Mouse (Mus musculus) limb, embryonic 11.5 days (tissue): ENCODE measurements around the gene Tbc1d24. TPM values are rescaled to one million over a fixed set of nuclear protein-coding genes. Genes with fewer than 3 reads are reported as not detected.
A peak's percentile ranks its signal among the peaks of the same experiment; 100 is the strongest.

Source experiments
- ATAC-seq: fragments of 200-750 bp; cut with Nextera tagmentation; 2 replicates; pipeline ENCODE4 v1.8.0; 2017; ENCODE audit warnings: low read depth; ENCODE audit not compliant: insufficient number of reproducible peaks, low FRiP score, low TSS enrichment
- DNase-seq: peaks from one replicate; pipeline ENCODE4 v3.0.0-alpha.2; 2015; ENCODE audit warnings: low spot score
- H3K27ac ChIP-seq: fragments of 300-500 bp; sonication (generic); replicated peaks from 2 replicates; pipeline ENCODE4 v1.5.1; 2014; ENCODE audit warnings: low read depth, mild to moderate bottlenecking, low read length
- H3K27me3 ChIP-seq: fragments of 300-500 bp; sonication (generic); 2 replicates; pipeline ENCODE4 v1.6.1; 2014; ENCODE audit warnings: mild to moderate bottlenecking, low read length, mixed read lengths; ENCODE audit not compliant: control insufficient read depth, insufficient read depth
- H3K36me3 ChIP-seq: fragments of 300-500 bp; sonication (generic); 2 replicates; pipeline ENCODE4 v1.6.1; 2014; ENCODE audit warnings: mild to moderate bottlenecking, low read length, moderate library complexity, mixed read lengths; ENCODE audit not compliant: control insufficient read depth, insufficient read depth
- H3K4me1 ChIP-seq: fragments of 300-500 bp; sonication (generic); 2 replicates; pipeline ENCODE4 v1.6.1; 2014; ENCODE audit warnings: low read length, mixed read lengths; ENCODE audit not compliant: control insufficient read depth, insufficient read depth
- H3K4me2 ChIP-seq: fragments of 300-500 bp; sonication (generic); 2 replicates; pipeline ENCODE4 v1.6.1; 2014; ENCODE audit warnings: low read depth, mild to moderate bottlenecking, moderate library complexity; ENCODE audit not compliant: severe bottlenecking
- H3K4me3 ChIP-seq: fragments of 300-500 bp; sonication (generic); 2 replicates; pipeline ENCODE4 v1.5.1; 2014; ENCODE audit warnings: low read depth, low read length
- H3K9ac ChIP-seq: fragments of 300-500 bp; sonication (generic); 2 replicates; pipeline ENCODE4 v1.6.1; 2014; ENCODE audit warnings: mild to moderate bottlenecking, low read length
- H3K9me3 ChIP-seq: fragments of 300-500 bp; sonication (generic); 2 replicates; pipeline ENCODE4 v1.6.1; 2016; ENCODE audit warnings: low read length; ENCODE audit not compliant: control insufficient read depth
- WGBS: fragments of 180-500 bp; shearing (Covaris S2); extraction: QIAGEN DNeasy Blood & Tissue Kit; methylation state at CpG from one replicate; pipeline ENCODE4 v1.1.7; 2014; 5-methylcytosine and 5-hydroxymethylcytosine counted together
- polyA plus RNA-seq: library from polyadenylated mRNA; unstranded; fragments of >200 nt; fragmentation: Nextera tagmentation; extraction: Ambion mirVana; gene quantifications from 2 replicates; pipeline ENCODE4 v1.2.1, GENCODE M21; 2014

The Tbc1d24 gene
- polyA plus RNA-seq, 1 experiment from 2014 or later = 5.2 TPM

- Histone ChIP-seq H3K9me3 (no peaks in the 10 kb centered on the region), H3K4me1 (no peaks in the 10 kb centered on the region), H3K27ac (no peak overlapping the region), H3K4me3 (no peak overlapping the region), H3K4me2 (no peak overlapping the region), H3K27me3 (no peaks in the 10 kb centered on the region), H3K36me3 (peaks cover 62% of the 10 kb centered on the region), H3K9ac (no peak overlapping the region)
- no peak for ATAC-seq
- no peak for DNase-seq
- WGBS = 100% methylated on average over 1 of the region's 1 CpGs
Observed at GRCm38 (mm10) chr17:24236479-24236878, 31.1 kb upstream of the Tbc1d24 start.

GRCm38 (mm10) chr17:24227941-24228340, 22.6 kb upstream of the Tbc1d24 start:
- ATAC-seq (no peak), DNase-seq (no peak)
- H3K4me3 ChIP-seq = no peak overlapping the region
- H3K4me2 ChIP-seq = no peak overlapping the region
- no peak overlapping the region for H3K9ac ChIP-seq
- peaks cover 58% of the 10 kb centered on the region for H3K36me3 ChIP-seq
- H3K9me3 ChIP-seq = no peaks in the 10 kb centered on the region
- WGBS = 83% methylated on average over 7 of the region's 7 CpGs
- H3K4me1 ChIP-seq = no peaks in the 10 kb centered on the region
- no peak overlapping the region for H3K27ac ChIP-seq
- no peaks in the 10 kb centered on the region for H3K27me3 ChIP-seq

DNA sequence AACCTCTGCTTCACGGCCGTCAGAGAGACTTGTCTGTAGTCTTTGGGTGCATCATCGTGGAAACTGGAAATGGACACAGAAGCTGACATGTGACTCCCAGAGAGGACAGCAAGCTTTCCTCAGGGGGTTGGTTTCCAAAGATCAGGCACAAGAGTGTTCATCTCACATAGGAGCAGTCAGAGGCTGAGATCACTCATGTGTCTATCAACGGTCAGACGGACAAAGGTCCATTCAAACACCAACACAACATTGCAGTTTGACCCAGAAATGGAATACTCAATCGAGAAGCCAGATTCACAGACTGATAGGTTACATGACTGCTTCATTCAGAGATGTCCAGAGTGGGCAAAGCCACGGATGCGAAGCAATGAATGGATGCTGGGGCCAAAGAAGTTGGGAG, 21.4 kb upstream of the Tbc1d24 start:
- Histone ChIP-seq H3K9ac (no peak overlapping the region), H3K4me2 (no peak overlapping the region), H3K9me3 (no peaks in the 10 kb centered on the region), H3K4me1 (no peaks in the 10 kb centered on the region), H3K27me3 (no peaks in the 10 kb centered on the region), H3K36me3 (peaks cover 55% of the 10 kb centered on the region), H3K4me3 (no peak overlapping the region), H3K27ac (no peak overlapping the region)
- DNase-seq (no peak), ATAC-seq (no peak)
- WGBS = 94% methylated on average over 8 of the region's 8 CpGs

DNA sequence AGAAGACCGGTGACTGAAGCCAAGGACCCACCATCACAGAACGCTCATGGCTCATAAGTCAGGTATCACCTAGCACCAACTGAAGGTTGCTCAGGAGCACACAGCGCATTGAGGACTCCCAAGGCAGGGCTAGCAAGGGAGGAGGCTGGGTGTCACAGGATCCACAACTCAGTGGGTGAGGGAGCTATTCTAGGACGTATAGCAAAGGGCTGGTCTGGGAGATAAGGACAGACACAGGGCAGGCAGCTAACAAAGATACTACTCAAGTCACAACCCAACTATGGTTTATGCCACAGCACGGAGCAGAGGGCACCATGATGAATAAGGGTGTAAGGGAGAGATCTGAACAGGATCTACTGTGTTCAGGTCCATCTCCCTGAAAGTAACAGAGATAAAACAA, 20.5 kb upstream of the Tbc1d24 start:
- Histone ChIP-seq H3K9ac (no peak overlapping the region), H3K36me3 (peaks cover 49% of the 10 kb centered on the region), H3K9me3 (no peaks in the 10 kb centered on the region), H3K4me2 (no peak overlapping the region), H3K4me3 (no peak overlapping the region), H3K4me1 (no peaks in the 10 kb centered on the region; the same call in 1 of the 2 replicates), H3K27me3 (no peaks in the 10 kb centered on the region), H3K27ac (no peak overlapping the region)
- 97% methylated on average over 5 of the region's 5 CpGs for WGBS
- DNase-seq (no peak), ATAC-seq (no peak)

DNA sequence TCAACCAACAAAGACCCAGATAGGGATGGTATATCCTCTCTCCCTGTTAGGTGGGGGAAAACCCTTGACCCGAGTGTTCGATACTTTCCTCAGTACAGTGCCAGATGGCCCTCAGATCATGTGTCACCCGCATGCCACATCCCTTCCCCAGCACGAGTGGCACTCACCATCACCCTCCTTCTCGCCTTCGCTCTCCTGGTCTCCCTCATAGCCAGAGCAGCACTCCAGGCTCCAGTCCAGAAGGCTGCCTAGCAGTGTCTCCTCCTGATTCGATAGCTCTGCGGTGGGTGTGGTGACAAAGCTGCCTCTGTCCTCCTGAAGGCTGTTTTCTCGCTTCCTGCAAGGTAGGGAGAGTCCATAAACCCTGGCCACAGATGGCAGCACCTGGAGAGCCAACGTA, 19.4 kb upstream of the Tbc1d24 start:
- ATAC-seq = no peak
- 86% methylated on average over 10 of the region's 10 CpGs for WGBS
- Histone ChIP-seq H3K9me3 (no peaks in the 10 kb centered on the region), H3K9ac (no peak overlapping the region), H3K27ac (no peak overlapping the region), H3K4me2 (no peak overlapping the region), H3K4me1 (peaks cover 3% of the 10 kb centered on the region), H3K4me3 (no peak overlapping the region), H3K36me3 (peaks cover 41% of the 10 kb centered on the region), H3K27me3 (no peaks in the 10 kb centered on the region)
- DNase-seq = no peak

DNA sequence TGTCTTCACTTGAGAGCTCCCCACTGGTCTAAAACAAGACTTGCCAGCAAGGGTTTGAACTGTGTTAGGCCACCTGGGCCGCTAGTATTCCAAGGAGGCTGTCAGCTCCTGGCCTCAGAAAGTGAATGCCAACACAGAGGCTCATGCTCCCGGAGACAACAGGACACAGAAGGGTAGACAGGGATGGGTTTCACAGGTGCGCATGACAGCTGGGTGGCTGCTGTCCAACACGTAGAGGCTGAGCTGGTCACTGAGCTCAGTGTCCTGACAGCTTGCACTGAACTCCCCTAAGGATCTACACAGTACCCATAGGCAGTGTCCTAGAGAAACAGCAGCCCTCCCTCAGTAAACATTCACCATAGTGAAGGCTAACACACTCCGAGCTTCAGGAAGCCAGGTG, 18.2 kb upstream of the Tbc1d24 start:
- DNase-seq = no peak
- H3K4me1 ChIP-seq = peaks cover 8% of the 10 kb centered on the region
- H3K36me3 ChIP-seq = peaks cover 42% of the 10 kb centered on the region
- no peak for ATAC-seq
- no peaks in the 10 kb centered on the region for H3K27me3 ChIP-seq
- H3K9me3 ChIP-seq = no peaks in the 10 kb centered on the region
- no peak overlapping the region for H3K9ac ChIP-seq
- 92% methylated on average over 5 of the region's 5 CpGs for WGBS
- H3K27ac ChIP-seq = no peak overlapping the region
- no peak overlapping the region for H3K4me2 ChIP-seq
- no peak overlapping the region for H3K4me3 ChIP-seq

- 70% methylated on average over 6 of the region's 6 CpGs for WGBS
- Histone ChIP-seq H3K36me3 (peaks cover 34% of the 10 kb centered on the region), H3K4me1 (peaks cover 8% of the 10 kb centered on the region), H3K9me3 (no peaks in the 10 kb centered on the region), H3K4me3 (no peak overlapping the region), H3K4me2 (no peak overlapping the region), H3K27ac (no peak overlapping the region), H3K27me3 (no peaks in the 10 kb centered on the region), H3K9ac (no peak overlapping the region)
- ATAC-seq = no peak
- DNase-seq = no peak
Observed at GRCm38 (mm10) chr17:24222653-24223052, 17.3 kb upstream of the Tbc1d24 start.

DNA sequence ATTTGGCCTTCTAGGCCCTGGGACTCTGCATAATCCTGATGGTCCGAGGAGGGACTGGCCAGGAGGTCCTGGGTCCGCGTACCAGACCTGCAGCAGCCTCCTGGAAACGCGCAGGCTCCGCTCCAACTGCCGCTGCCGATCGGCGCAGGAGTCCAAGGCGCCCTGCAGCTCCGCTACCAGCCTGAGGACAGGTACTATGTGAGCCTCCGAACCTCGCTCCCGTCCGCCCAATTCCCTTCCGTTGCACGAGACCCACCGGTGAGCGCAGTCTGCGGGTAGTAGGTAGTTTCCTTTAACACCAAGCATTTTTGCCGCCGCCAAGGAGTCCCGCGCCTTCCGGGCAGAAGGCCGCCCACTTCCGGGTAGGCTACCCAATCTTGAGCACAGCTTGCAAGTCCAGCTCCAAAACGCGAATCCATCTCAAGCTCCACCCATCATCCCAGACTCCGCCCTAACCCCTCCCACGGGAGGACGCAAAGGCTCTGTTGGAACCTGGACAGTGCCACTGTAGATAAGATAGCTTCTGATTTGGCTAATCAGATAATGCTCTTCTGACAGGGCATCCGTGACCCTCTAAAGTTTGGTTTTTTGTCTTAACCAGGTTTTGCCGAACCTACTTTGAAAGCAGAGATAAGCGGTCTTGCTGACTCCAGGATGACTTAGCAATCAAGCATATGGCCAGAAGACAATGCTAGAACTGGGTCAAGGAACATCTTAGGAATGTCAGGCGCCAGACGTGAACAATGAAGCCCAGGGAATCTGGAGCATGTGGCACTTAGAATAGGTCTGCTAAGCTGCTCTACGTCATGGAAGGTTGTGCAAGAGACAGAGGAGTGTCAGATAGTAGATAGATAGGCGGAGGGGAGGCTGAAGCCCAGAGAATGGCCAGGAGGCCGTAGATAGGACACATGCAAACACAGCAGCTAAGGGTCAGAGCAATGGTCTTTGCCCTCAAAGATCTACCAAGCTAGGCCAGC, 15.4 kb upstream of the Tbc1d24 start, which contains the start of gene Tedc2:
Gene Tedc2 (minus strand): TSS at position 417 of the 977 bp plus-strand sequence.
- Histone ChIP-seq H3K9me3 (no peaks in the 10 kb centered on the region), H3K4me3 (peak within 1 kb of the TSS; percentile 79), H3K4me2 (peak within 1 kb of the TSS; percentile 91), H3K27ac (no peak within 1 kb of the TSS), H3K27me3 (no peaks in the 10 kb centered on the region), H3K36me3 (peaks cover 37% of the 10 kb centered on the region), H3K9ac (peak within 1 kb of the TSS; percentile 76), H3K4me1 (peaks cover 8% of the 10 kb centered on the region)
- DNase-seq (peak; percentile 92), ATAC-seq (peak; percentile 88)
- WGBS = 6% methylated on average over 41 of the region's 41 CpGs
